Mouse (Mus musculus) limb, embryonic 14.5 days (tissue): Measurements from ENCODE around the gene Cldn22. TPM values are rescaled to one million over a fixed set of nuclear protein-coding genes. Genes with fewer than 3 reads are reported as not detected.
A peak's percentile ranks its signal among the peaks of the same experiment; 100 is the strongest.

ENCODE experiments used
- ATAC-seq: fragments of 200-750 bp; cut with Nextera tagmentation; 2 replicates; pipeline ENCODE4 v1.8.0; 2017; ENCODE audit warnings: low read depth, moderate number of reproducible peaks, moderate TSS enrichment; ENCODE audit not compliant: low FRiP score
- DNase-seq: peaks from one replicate; pipeline ENCODE4 v3.0.0-alpha.2; 2015; ENCODE audit warnings: low spot score
- H3K27ac ChIP-seq: fragments of 300-500 bp; sonication (generic); replicated peaks from 2 replicates; pipeline ENCODE4 v1.5.1; 2014; ENCODE audit warnings: low read depth, mild to moderate bottlenecking, low read length, moderate library complexity, mixed read lengths
- H3K27me3 ChIP-seq: fragments of 300-500 bp; sonication (generic); 2 replicates; pipeline ENCODE4 v1.6.1; 2014; ENCODE audit warnings: low read length, mixed read lengths; ENCODE audit not compliant: control insufficient read depth, insufficient read depth
- H3K36me3 ChIP-seq: fragments of 300-500 bp; sonication (generic); 2 replicates; pipeline ENCODE4 v1.6.1; 2014; ENCODE audit warnings: mild to moderate bottlenecking, low read length, moderate library complexity, mixed read lengths; ENCODE audit not compliant: control insufficient read depth, insufficient read depth
- H3K4me1 ChIP-seq: fragments of 300-500 bp; sonication (generic); 2 replicates; pipeline ENCODE4 v1.6.1; 2014; ENCODE audit warnings: antibody characterized with exemption, low read length, mixed read lengths; ENCODE audit not compliant: control insufficient read depth, insufficient read depth
- H3K4me2 ChIP-seq: fragments of 300-500 bp; sonication (generic); replicated peaks from 2 replicates; pipeline ENCODE4 v1.6.1; 2014; ENCODE audit warnings: low read depth, mild to moderate bottlenecking, low read length, moderate library complexity; ENCODE audit not compliant: severe bottlenecking
- H3K4me3 ChIP-seq: fragments of 300-500 bp; sonication (generic); replicated peaks from 2 replicates; pipeline ENCODE4 v1.5.1; 2014; ENCODE audit warnings: low read length
- H3K9ac ChIP-seq: fragments of 300-500 bp; sonication (generic); 2 replicates; pipeline ENCODE4 v1.6.1; 2014; ENCODE audit warnings: mild to moderate bottlenecking, low read depth, low read length, moderate library complexity; ENCODE audit not compliant: severe bottlenecking
- H3K9me3 ChIP-seq: fragments of 300-500 bp; sonication (generic); 2 replicates; pipeline ENCODE4 v1.6.1; 2016; ENCODE audit warnings: low read length; ENCODE audit not compliant: control insufficient read depth
- POLR2A ChIP-seq: fragments of 200-500 bp; IDR thresholded peaks from 2 replicates; pipeline ENCODE4 v1.8.0; 2012; ENCODE audit warnings: inconsistent platforms, mild to moderate bottlenecking, moderate library complexity, borderline replicate concordance; ENCODE audit not compliant: insufficient read depth, insufficient read length; ENCODE audit errors: extremely low read depth
- WGBS: fragments of 180-500 bp; shearing (Covaris S2); extraction: QIAGEN DNeasy Blood & Tissue Kit; methylation state at CpG from one replicate; pipeline ENCODE4 v1.1.7; 2014; 5-methylcytosine and 5-hydroxymethylcytosine counted together
- polyA plus RNA-seq, 2 experiments: library from polyadenylated mRNA; depleted of rRNA in 1 of 2; stranded (reverse) in 1 of 2; unstranded in 1 of 2; fragments of >200 nt; fragmentation: Nextera tagmentation in 1 of 2; extraction: Ambion mirVana in 1 of 2; gene quantifications; 2 replicates each; pipeline versions ENCODE4 v1.2.1 to v1.2.3; 2012 to 2014

The Cldn22 gene
- polyA plus RNA-seq, 2 experiments: 0.08 TPM; not detected in 1

DNA sequence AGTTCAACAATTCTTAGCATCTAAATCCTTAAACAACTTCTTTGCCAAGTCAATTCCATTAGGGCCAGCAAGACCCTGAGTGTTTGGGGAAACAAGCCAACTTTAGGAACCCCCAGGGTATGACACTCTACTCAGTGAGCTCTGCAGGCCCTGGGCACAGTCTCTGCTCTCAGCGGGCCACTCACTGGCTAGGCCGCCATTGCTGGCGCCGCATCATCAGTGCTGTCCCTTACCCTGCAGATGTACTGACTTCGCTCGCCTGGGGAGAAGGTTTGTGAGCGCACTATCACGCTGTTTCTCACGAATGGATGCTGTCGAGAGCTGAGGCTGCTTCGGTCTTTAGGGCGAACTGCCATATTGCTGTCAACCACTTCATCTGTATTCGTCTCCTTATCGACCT lies 22.9 kb downstream of the Cldn22 start:
- Histone ChIP-seq H3K4me1 (peaks cover 11% of the 10 kb centered on the region), H3K27ac (no peak overlapping the region), H3K4me3 (no peak overlapping the region), H3K4me2 (no peak overlapping the region), H3K36me3 (peaks cover 83% of the 10 kb centered on the region), H3K9me3 (no peaks in the 10 kb centered on the region), H3K9ac (no peak overlapping the region), H3K27me3 (no peaks in the 10 kb centered on the region)
- DNase-seq: no peak
- TF ChIP-seq POLR2A: no peak
- no peak for ATAC-seq
- WGBS: 94% methylated on average over 14 of the region's 14 CpGs

DNA sequence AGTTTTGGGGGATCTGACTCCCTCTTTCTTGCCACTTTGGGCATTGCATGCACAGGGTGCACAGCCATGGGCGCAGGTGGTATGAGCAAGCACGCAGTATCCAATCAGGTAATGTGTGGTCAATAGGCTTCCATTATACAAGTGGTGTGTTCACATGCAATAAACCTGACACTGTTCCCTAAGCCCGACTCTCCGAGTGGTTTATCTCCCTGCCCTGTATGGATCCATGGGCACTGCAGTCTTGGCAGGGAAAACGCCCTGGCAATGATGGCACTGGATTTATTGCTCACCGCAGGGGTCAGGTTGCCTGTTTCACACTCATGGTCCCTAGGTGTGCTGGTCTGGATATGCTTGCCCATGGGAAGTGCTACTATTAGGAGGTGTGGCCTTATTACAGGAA lies 23.6 kb downstream of the Cldn22 start:
- H3K4me3 ChIP-seq: no peak overlapping the region
- DNase-seq: no peak
- peaks cover 19% of the 10 kb centered on the region for H3K4me1 ChIP-seq
- H3K27me3 ChIP-seq: no peaks in the 10 kb centered on the region
- no peak for TF ChIP-seq POLR2A
- no peak overlapping the region for H3K9ac ChIP-seq
- H3K9me3 ChIP-seq: no peaks in the 10 kb centered on the region
- WGBS: 95% methylated on average over 6 of the region's 6 CpGs
- peaks cover 75% of the 10 kb centered on the region for H3K36me3 ChIP-seq
- no peak overlapping the region for H3K27ac ChIP-seq
- no peak overlapping the region for H3K4me2 ChIP-seq
- ATAC-seq: no peak

DNA sequence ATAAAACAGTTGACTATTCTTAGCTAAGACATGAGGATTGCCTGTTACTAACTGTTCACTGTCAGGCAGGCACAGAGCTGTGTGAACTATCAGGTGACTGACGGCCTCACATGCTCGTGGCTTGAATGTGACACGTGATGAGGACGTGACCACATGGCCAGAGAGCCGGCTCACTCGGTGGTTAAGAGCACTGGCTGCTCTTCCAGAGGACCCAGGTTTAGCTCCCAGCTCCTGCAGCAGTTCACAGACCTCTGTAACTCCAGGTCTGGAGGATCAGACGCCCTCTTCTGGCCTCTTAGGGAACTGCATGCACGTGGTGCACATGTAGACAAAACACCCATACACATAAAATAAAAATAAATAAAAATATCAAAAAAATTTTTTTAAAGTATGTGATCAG lies 25.6 kb downstream of the Cldn22 start:
- H3K9ac ChIP-seq: no peak overlapping the region
- H3K4me1 ChIP-seq: peaks cover 22% of the 10 kb centered on the region
- no peaks in the 10 kb centered on the region for H3K9me3 ChIP-seq
- no peak overlapping the region for H3K4me3 ChIP-seq
- WGBS: 77% methylated on average over 8 of the region's 8 CpGs
- no peak for TF ChIP-seq POLR2A
- H3K36me3 ChIP-seq: peaks cover 65% of the 10 kb centered on the region
- DNase-seq (no peak), ATAC-seq (no peak)
- H3K27ac ChIP-seq: no peak overlapping the region
- no peaks in the 10 kb centered on the region for H3K27me3 ChIP-seq
- no peak overlapping the region for H3K4me2 ChIP-seq

DNA sequence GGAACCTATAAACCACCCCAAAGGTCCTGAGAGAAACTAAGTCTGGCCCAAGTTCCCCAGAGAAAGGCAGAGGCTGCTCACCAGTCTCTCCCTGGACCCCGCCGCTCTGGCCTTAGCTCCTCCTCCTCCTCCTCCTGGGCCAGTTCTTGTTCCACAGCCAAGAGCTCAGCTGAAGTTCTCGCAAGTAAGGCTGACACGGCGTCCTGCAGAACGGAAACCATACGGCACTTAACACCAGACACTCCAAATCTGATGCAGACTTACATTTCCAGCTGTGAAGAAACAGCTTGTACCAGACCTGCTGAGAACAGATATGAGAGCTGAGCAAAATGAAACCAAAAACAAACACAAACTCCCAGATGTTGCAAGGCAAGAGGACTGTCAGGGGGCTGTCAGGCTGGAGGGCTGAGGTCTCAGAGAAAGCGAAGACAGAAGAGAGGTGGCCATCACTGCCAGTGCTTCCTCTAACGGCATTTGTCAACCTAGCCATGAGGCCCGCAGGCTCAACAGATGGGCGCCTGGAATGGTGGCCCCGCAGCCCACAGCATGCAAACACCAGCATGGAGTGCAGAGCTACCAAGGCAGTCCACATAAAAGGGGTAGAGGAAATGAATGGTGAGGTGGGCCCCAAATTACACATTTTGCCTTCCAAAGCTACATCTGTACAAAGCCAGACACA lies 27.7 kb downstream of the Cldn22 start:
- Histone ChIP-seq H3K9ac (peak overlapping the region; percentile 35), H3K4me2 (peak overlapping the region; percentile 42), H3K27ac (peak overlapping the region; percentile 83), H3K4me1 (peaks cover 22% of the 10 kb centered on the region), H3K27me3 (no peaks in the 10 kb centered on the region), H3K36me3 (peaks cover 62% of the 10 kb centered on the region), H3K9me3 (no peaks in the 10 kb centered on the region), H3K4me3 (peak overlapping the region; percentile 6)
- TF ChIP-seq POLR2A: no peak
- ATAC-seq (peak; percentile 80), DNase-seq (peak; percentile 51)
- WGBS: 19% methylated on average over 12 of the region's 12 CpGs

DNA sequence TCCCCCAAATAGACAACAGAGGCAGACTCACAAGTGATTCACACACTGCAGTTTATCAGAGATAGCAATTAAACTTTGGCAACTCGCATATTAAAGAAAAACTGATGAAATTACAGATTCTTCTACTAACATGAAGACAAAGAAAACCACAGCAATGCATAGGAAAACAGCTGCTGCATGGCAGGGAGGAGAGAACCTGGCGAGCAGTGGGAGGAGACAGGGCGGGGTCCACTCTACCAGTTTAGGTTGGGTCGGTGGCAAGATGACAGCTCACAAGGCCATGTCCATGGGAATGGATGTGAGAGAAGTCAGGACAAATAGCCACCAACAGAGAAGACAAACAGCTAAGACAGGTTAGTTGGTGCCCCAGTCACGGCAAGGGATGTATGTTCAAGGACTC lies 28.5 kb downstream of the Cldn22 start:
- 71% methylated on average over 5 of the region's 5 CpGs for WGBS
- TF ChIP-seq POLR2A: no peak
- Histone ChIP-seq H3K4me1 (peaks cover 22% of the 10 kb centered on the region), H3K4me3 (no peak overlapping the region), H3K27ac (peak overlapping the region; percentile 83), H3K4me2 (peak overlapping the region; percentile 42; the same call in 1 of the 2 replicates), H3K36me3 (peaks cover 60% of the 10 kb centered on the region), H3K9ac (no peak overlapping the region), H3K27me3 (no peaks in the 10 kb centered on the region), H3K9me3 (no peaks in the 10 kb centered on the region)
- no peak for DNase-seq
- ATAC-seq: no peak

DNA sequence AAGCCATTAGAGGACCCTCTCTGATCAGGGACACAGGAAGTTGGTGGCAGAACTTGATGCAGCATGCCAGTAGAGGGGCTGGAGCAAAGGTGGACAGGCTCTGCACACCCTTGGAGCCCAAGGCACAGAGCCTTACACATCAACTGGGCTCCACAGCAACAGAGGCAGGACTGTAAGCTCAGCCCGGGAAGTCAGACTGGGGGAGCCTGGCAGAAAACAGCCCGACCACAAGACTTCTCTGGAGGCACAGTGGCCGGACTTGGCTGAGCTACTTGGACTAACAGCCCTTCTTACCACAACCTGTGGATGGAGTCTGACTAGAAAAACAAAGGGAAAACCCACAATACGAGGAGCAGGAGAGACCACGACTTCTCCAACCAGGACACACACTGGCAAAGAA lies 29.1 kb downstream of the Cldn22 start:
- Histone ChIP-seq H3K27me3 (no peaks in the 10 kb centered on the region), H3K4me2 (no peak overlapping the region), H3K27ac (peak overlapping the region; percentile 83; the same call in 1 of the 2 replicates), H3K9me3 (no peaks in the 10 kb centered on the region), H3K9ac (no peak overlapping the region), H3K4me3 (no peak overlapping the region), H3K36me3 (peaks cover 60% of the 10 kb centered on the region), H3K4me1 (peaks cover 22% of the 10 kb centered on the region)
- ATAC-seq: no peak
- no peak for DNase-seq
- no peak for TF ChIP-seq POLR2A
- WGBS: 75% methylated on average over 5 of the region's 5 CpGs
